Mouse (Mus musculus): ENCODE data around the gene Col9a1. TPM values are rescaled to one million over a fixed set of nuclear protein-coding genes. Genes with fewer than 3 reads are reported as not detected.
A peak's percentile ranks its signal among the peaks of the same experiment; 100 is the strongest.

Col9a1 gene
- total RNA-seq (2017): not detected in 2 replicates

GRCm38 (mm10) chr1:24177224-24177851 lies at the start of gene Col9a1:
Col9a1 (plus strand) TSS chr1:24177610.
- no peak for ATAC-seq (replicated peaks in 1 of 2; ENCODE audit: insufficient read depth in 1 of 2, low FRiP score in 2 of 2, low TSS enrichment in 1 of 2, low read depth in 1 of 2, poor library complexity in 2 of 2, severe bottlenecking in 2 of 2)

- ATAC-seq (replicated peaks in 1 of 2; ENCODE audit: insufficient read depth in 1 of 2, low FRiP score in 2 of 2, low TSS enrichment in 1 of 2, low read depth in 1 of 2, poor library complexity in 2 of 2, severe bottlenecking in 2 of 2): no peak
These were observed 49.5 kb upstream of the Col9a1 start for GRCm38 (mm10) chr1:24127866-24128265.

GRCm38 (mm10) chr1:24133853-24134252 lies 43.6 kb upstream of the Col9a1 start:
- ATAC-seq (replicated peaks in 1 of 2; ENCODE audit: insufficient read depth in 1 of 2, low FRiP score in 2 of 2, low TSS enrichment in 1 of 2, low read depth in 1 of 2, poor library complexity in 2 of 2, severe bottlenecking in 2 of 2): no peak

GRCm38 (mm10) chr1:24134792-24135191 lies 42.6 kb upstream of the Col9a1 start:
- ATAC-seq (replicated peaks in 1 of 2; ENCODE audit: insufficient read depth in 1 of 2, low FRiP score in 2 of 2, low TSS enrichment in 1 of 2, low read depth in 1 of 2, poor library complexity in 2 of 2, severe bottlenecking in 2 of 2): peak; percentile 54 to 64; a peak in 3 of 4 replicates

GRCm38 (mm10) chr1:24137133-24137532 lies 40.3 kb upstream of the Col9a1 start:
- ATAC-seq (replicated peaks in 1 of 2; ENCODE audit: insufficient read depth in 1 of 2, low FRiP score in 2 of 2, low TSS enrichment in 1 of 2, low read depth in 1 of 2, poor library complexity in 2 of 2, severe bottlenecking in 2 of 2): peak; percentile 65 to 68; a peak in 2 of 4 replicates

- ATAC-seq (replicated peaks in 1 of 2; ENCODE audit: insufficient read depth in 1 of 2, low FRiP score in 2 of 2, low TSS enrichment in 1 of 2, low read depth in 1 of 2, poor library complexity in 2 of 2, severe bottlenecking in 2 of 2): no peak
These were observed 36.9 kb upstream of the Col9a1 start for GRCm38 (mm10) chr1:24140555-24140954.

- ATAC-seq (replicated peaks in 1 of 2; ENCODE audit: insufficient read depth in 1 of 2, low FRiP score in 2 of 2, low TSS enrichment in 1 of 2, low read depth in 1 of 2, poor library complexity in 2 of 2, severe bottlenecking in 2 of 2): no peak
These were observed 33.9 kb upstream of the Col9a1 start for GRCm38 (mm10) chr1:24143504-24143903.

- no peak for ATAC-seq (replicated peaks in 1 of 2; ENCODE audit: insufficient read depth in 1 of 2, low FRiP score in 2 of 2, low TSS enrichment in 1 of 2, low read depth in 1 of 2, poor library complexity in 2 of 2, severe bottlenecking in 2 of 2)
These were observed 19.7 kb upstream of the Col9a1 start for GRCm38 (mm10) chr1:24157751-24158150.

- ATAC-seq (replicated peaks in 1 of 2; ENCODE audit: insufficient read depth in 1 of 2, low FRiP score in 2 of 2, low TSS enrichment in 1 of 2, low read depth in 1 of 2, poor library complexity in 2 of 2, severe bottlenecking in 2 of 2): no peak
These were observed 8.0 kb upstream of the Col9a1 start for GRCm38 (mm10) chr1:24169410-24169809.

GRCm38 (mm10) chr1:24171205-24171866 lies 6.1 kb upstream of the Col9a1 start:
- ATAC-seq (replicated peaks in 1 of 2; ENCODE audit: insufficient read depth in 1 of 2, low FRiP score in 2 of 2, low TSS enrichment in 1 of 2, low read depth in 1 of 2, poor library complexity in 2 of 2, severe bottlenecking in 2 of 2): peak; percentile 59 to 62; a peak in 2 of 4 replicates

- ATAC-seq (replicated peaks in 1 of 2; ENCODE audit: insufficient read depth in 1 of 2, low FRiP score in 2 of 2, low TSS enrichment in 1 of 2, low read depth in 1 of 2, poor library complexity in 2 of 2, severe bottlenecking in 2 of 2): no peak
These were observed 5.5 kb upstream of the Col9a1 start for GRCm38 (mm10) chr1:24171898-24172297.

GRCm38 (mm10) chr1:24172656-24173055 lies 4.8 kb upstream of the Col9a1 start:
- ATAC-seq (replicated peaks in 1 of 2; ENCODE audit: insufficient read depth in 1 of 2, low FRiP score in 2 of 2, low TSS enrichment in 1 of 2, low read depth in 1 of 2, poor library complexity in 2 of 2, severe bottlenecking in 2 of 2): no peak

- ATAC-seq (replicated peaks in 1 of 2; ENCODE audit: insufficient read depth in 1 of 2, low FRiP score in 2 of 2, low TSS enrichment in 1 of 2, low read depth in 1 of 2, poor library complexity in 2 of 2, severe bottlenecking in 2 of 2): no peak
These were observed 1.6 kb upstream of the Col9a1 start for GRCm38 (mm10) chr1:24175761-24176160.

- no peak for ATAC-seq (replicated peaks in 1 of 2; ENCODE audit: insufficient read depth in 1 of 2, low FRiP score in 2 of 2, low TSS enrichment in 1 of 2, low read depth in 1 of 2, poor library complexity in 2 of 2, severe bottlenecking in 2 of 2)
These were observed 2.4 kb downstream of the Col9a1 start for GRCm38 (mm10) chr1:24179856-24180255.

- ATAC-seq (replicated peaks in 1 of 2; ENCODE audit: insufficient read depth in 1 of 2, low FRiP score in 2 of 2, low TSS enrichment in 1 of 2, low read depth in 1 of 2, poor library complexity in 2 of 2, severe bottlenecking in 2 of 2): no peak
These were observed 7.6 kb downstream of the Col9a1 start for GRCm38 (mm10) chr1:24184981-24185380.

- ATAC-seq (replicated peaks in 1 of 2; ENCODE audit: insufficient read depth in 1 of 2, low FRiP score in 2 of 2, low TSS enrichment in 1 of 2, low read depth in 1 of 2, poor library complexity in 2 of 2, severe bottlenecking in 2 of 2): no peak
These were observed 9.6 kb downstream of the Col9a1 start for GRCm38 (mm10) chr1:24186964-24187363.

- ATAC-seq (replicated peaks in 1 of 2; ENCODE audit: insufficient read depth in 1 of 2, low FRiP score in 2 of 2, low TSS enrichment in 1 of 2, low read depth in 1 of 2, poor library complexity in 2 of 2, severe bottlenecking in 2 of 2): no peak
These were observed 14.3 kb downstream of the Col9a1 start for GRCm38 (mm10) chr1:24191668-24192067.

GRCm38 (mm10) chr1:24194111-24194510 lies 16.7 kb downstream of the Col9a1 start:
- no peak for ATAC-seq (replicated peaks in 1 of 2; ENCODE audit: insufficient read depth in 1 of 2, low FRiP score in 2 of 2, low TSS enrichment in 1 of 2, low read depth in 1 of 2, poor library complexity in 2 of 2, severe bottlenecking in 2 of 2)
